Mouse (Mus musculus) brain, adult 10 weeks (tissue): ENCODE results near the gene Tmem203. TPM values are rescaled to one million over a fixed set of nuclear protein-coding genes. Genes with fewer than 3 reads are reported as not detected.

Experiments
- polyA plus RNA-seq: library from polyadenylated mRNA; stranded (reverse); fragments of 350-450 nt; fragmentation: Illumina TruSeq; extraction: RNeasy Lipid Tissue Mini Kit (QIAGEN cat#74804); gene quantifications from one replicate; pipeline ENCODE4 v1.2.3, GENCODE M21; 2015; ENCODE audit warnings: low read depth, low replicate concordance

Gene Tmem203
- polyA plus RNA-seq: 19.6 TPM

DNA sequence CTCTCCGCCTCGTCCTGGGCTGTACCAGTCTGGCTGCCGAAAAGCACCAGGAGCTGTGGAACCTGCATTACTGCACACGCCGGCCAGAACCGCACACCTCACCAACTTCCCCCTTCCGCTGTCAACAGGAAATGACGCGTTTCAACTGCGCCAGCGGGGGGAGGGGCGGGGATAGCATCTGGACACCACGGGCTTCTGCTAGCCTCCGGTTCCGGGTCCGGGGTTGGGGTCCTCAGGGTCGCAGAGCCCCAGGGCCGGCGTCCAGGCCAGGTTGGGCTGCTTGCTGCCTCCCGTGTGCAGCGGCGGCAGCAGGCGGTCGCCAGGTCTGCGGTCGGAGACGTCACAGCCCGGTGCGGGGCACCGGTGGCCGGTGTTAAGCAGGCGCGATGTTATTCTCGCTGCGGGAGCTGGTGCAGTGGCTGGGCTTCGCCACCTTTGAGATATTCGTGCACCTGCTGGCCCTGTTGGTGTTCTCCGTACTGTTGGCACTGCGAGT lies at the start of gene Tmem203:
Gene Tmem203 (plus strand): TSS at position 156 of the 496 bp plus-strand sequence.

DNA sequence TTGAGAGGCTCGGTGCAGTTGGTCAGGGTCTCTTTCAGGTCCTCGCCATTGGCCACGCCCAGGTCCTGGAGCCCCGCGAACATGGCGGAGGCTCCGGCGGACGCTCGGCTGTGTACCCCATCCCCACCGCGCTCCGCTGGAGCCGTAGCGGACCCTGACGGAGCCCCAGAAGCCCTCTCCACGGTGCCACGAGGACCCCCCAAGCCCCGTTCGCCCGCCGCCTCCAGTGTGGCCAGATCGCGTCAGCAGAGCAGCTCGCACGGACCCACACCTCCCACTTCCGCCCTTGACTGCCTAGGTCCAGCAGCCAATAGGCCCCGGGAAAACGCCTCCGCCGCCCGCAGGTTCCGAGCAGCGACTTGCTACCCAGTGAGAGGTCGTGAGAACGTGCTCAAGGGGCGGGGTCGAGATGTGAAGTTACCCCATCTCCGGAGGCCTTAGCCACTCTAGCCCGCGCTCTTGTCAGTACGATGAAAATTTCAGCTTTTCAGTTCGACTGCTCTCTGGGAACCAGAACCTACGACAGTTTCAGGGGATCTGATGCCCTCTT lies 44.0 kb upstream of the Tmem203 start, which contains the start of gene Nelfb:
Gene Nelfb (minus strand): TSS at position 369 of the 550 bp plus-strand sequence.

DNA sequence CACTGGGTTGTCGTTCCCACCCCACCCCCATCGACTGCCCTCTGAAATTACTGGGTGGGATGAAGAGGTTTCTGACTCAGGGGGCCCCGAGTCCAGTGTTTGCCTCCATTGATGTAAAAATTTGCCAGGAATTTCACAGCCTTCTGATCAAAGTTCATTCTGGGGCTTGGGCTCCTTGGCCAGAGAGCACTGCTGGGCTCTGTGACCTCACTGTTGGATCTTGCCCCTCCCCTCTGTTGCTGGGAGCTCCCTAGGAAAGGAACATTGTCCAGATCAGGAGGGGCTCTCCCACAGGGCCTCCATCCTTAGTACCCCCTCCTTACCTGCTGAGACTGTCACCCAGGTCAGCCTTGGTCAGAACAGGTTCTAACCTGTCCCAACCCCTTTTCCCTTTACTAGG lies 40.8 kb upstream of the Tmem203 start, which contains the start of gene Stpg3:
Gene Stpg3 (minus strand): TSS at position 194 of the 400 bp plus-strand sequence.

DNA sequence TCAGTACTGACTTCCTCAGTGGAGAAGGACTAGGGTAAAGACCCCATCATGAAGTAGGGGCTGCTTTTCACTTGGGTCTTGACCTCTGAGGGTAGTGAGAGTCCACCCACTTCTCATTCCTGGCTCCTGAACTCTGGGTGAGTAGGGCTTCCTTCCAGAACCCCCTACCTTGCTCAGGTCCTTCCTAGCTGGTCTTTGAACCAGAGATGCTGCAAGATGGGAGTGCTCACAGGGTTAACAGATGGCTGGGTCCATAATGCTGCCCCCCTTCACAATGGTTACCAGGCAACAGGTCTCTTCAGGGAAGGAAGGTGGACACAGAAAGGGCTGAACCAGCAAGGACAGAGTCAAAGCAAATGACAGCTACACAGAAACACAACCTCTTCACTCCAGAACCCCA lies 36.8 kb upstream of the Tmem203 start, which contains the start of gene Fam166a:
Gene Fam166a (plus strand): TSS at position 301 of the 400 bp plus-strand sequence.

DNA sequence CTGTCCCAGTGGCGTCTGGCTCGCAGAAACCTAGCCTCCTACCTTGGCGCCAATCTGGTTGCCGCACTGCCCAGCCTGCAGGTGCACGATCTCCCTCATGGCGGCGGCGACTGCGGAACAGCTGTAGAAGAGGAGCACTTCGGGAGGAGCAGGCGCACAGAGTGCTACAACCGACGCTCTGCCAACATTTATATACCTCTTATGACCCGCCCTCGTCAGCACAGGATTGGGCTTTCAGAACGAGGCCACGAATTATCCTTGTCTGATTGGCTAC lies 30.8 kb upstream of the Tmem203 start, which contains the start of gene Tubb4b:
Gene Tubb4b (minus strand): TSS at position 211 of the 274 bp plus-strand sequence.

GRCm38 (mm10) chr2:25234050-25234449 lies 21.2 kb upstream of the Tmem203 start, which contains the start of gene Slc34a3:
Gene Slc34a3 (minus strand): TSS chr2:25234364.

DNA sequence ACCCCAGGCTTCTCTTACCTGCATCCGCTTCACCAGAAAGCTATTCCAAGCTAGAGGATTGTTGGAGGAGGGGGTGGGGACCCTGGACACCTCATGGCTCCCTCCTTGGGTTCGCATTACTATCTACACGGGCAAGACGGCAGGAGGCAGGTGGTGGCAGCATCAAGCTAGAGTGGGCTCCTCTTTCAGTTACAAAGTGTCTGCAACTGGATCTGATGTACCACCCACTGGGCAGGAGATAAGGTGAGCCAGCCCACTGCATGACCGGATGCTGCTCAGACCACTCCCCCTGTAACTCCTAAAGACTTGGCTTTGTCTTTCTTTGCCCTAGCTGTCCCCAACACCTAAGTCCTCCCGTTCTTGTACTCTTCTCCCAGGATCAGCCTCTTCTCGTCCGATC lies 18.6 kb upstream of the Tmem203 start, which contains the start of gene Rnf224:
Gene Rnf224 (minus strand): TSS at position 174 of the 400 bp plus-strand sequence.

GRCm38 (mm10) chr2:25242101-25242506 lies 13.1 kb upstream of the Tmem203 start, which contains the start of the genes Rnf208 and Cysrt1:
Gene Rnf208 (plus strand): TSS chr2:25242255.
Gene Cysrt1 (minus strand): TSS chr2:25242452.

GRCm38 (mm10) chr2:25246183-25247072 lies 8.8 kb upstream of the Tmem203 start, which contains the start of gene AL732309.1:
Gene AL732309.1 (minus strand): TSS chr2:25246863.

DNA sequence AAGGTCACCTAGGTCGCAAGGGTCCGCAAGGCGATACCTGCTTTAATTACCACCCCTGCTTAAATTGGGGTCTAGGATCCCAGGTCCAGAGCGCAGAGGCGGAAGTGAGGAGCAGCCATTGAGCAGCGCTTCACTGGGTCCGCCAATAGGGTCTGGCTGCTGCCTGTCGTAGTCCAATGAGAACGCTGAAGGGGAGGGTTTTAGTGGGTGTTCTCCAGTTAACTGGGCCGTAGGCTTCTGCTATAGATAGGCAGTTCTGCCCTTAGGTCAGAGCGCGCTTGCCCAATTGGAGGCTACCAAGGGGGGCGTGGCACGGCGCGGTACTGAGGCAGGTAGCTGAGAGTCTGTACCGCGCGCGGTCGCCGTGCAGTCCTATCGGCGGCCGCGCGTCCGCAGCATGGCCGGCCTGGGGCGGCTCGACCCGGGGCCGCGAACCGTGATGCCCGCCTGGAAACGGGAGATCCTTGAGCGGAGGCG lies 7.1 kb downstream of the Tmem203 start, which contains the start of gene Tprn:
Gene Tprn (plus strand): TSS at position 328 of the 477 bp plus-strand sequence.

DNA sequence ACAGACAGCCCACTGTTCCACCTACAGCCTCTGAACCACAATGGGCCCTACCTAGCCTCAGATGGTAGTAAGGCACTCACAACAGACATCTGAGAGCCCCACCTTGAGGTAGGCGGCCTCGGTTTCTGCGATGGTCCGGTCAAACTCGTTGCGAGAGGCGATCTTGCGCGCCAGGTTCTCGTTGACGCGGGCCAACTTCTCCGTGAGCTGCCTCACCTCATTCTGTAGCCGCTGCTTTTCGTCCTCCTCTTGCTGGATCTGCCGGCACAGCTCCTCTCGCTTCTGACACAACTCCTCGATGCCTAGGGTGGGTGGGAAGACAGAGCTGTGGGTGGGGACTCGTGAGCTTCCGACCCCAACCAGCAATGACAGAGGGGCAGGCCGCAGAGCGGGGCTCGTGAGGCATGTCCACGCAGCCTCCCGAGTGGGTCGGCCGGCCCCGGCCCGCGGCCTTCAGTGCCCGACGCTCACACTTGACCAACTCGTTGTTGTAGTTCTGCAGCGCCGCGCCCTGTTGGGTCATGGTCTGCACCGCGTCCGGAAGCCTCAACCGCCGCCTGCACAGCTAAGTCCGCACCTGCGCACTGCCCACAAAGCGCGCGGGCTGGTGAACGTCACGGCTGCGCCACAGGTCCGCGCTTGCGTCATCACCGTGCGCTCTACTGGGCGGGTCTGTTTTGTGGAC lies 16.7 kb downstream of the Tmem203 start, which contains the start of the genes Ssna1 and Anapc2:
Gene Ssna1 (minus strand): TSS at position 612 of the 685 bp plus-strand sequence.
Gene Anapc2 (plus strand): TSS at position 652 of the 685 bp plus-strand sequence.

DNA sequence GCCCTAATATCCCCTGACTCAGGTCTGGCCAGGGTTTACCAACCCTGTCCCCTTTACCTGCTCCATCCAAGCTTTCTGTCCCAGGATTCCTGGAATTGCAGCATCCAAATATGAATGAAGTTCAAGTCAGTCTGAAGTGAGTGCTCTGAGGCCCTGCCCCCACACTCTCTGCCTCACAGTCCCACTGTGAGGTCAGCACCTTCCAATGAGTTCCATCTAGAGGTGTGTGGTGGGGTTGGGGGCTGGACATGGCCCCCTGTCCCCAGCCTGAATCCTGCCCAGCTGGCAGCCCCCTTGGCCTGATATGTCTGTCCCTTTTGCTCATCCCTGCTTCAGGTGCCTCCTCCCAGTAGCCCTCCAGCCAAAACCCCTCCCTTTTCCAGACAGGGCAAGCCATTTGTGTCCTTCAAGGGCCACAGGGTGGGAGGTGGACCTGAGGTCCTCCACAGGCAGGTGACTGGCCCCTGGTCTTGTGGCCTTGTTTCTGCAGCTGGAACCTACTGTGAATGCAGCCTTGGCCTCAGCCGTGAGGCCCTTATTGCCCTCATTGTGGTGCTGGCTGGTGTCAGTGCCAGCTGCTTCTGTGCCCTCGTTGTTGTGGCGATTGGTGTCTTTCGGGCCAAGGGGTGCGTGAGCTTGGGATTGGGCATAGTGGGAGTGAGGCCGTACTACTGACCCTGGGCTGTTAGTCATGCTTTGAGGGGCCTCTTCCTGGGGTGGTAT lies 32.8 kb downstream of the Tmem203 start, which contains the start of gene Tmem210:
Gene Tmem210 (plus strand): TSS at position 219 of the 723 bp plus-strand sequence.

GRCm38 (mm10) chr2:25289651-25290050 lies 34.4 kb downstream of the Tmem203 start, which contains the start of gene Lrrc26:
Gene Lrrc26 (plus strand): TSS chr2:25289915.

Other genes starting within 250 kb of the Tmem203 start
- gene Nsmf, start 201.1 kb upstream of the Tmem203 start, polyA plus RNA-seq: 429 TPM
- not detected for gene Entpd8, start 175.1 kb upstream of the Tmem203 start, polyA plus RNA-seq
- gene Noxa1, start 160.3 kb upstream of the Tmem203 start, polyA plus RNA-seq: not detected
- 13.6 TPM for gene Nrarp, start 74.7 kb upstream of the Tmem203 start, polyA plus RNA-seq
- gene Tor4a, start 58.6 kb upstream of the Tmem203 start, polyA plus RNA-seq: 2.9 TPM
- gene Nelfb, start 44.0 kb upstream of the Tmem203 start, polyA plus RNA-seq: 47.7 TPM
- not detected for gene Stpg3, start 40.8 kb upstream of the Tmem203 start, polyA plus RNA-seq
- gene Fam166a, start 36.7 kb upstream of the Tmem203 start, polyA plus RNA-seq: not detected
- gene Tubb4b, start 30.7 kb upstream of the Tmem203 start, polyA plus RNA-seq: 563 TPM
- not detected for gene Slc34a3, start 21.1 kb upstream of the Tmem203 start, polyA plus RNA-seq
- gene Rnf224, start 18.7 kb upstream of the Tmem203 start, polyA plus RNA-seq: not detected
- 180 TPM for gene Rnf208, start 13.2 kb upstream of the Tmem203 start, polyA plus RNA-seq
- not detected for gene Cysrt1, start 13.0 kb upstream of the Tmem203 start, polyA plus RNA-seq
- 6.7 TPM for gene AL732309.1, start 8.6 kb upstream of the Tmem203 start, polyA plus RNA-seq
- gene Tprn, start 7.2 kb downstream of the Tmem203 start, polyA plus RNA-seq: 23.4 TPM
- gene Ssna1, start 17.0 kb downstream of the Tmem203 start, polyA plus RNA-seq: 92.1 TPM
- 89.9 TPM for gene Anapc2, start 17.0 kb downstream of the Tmem203 start, polyA plus RNA-seq
- gene Tmem210, start 32.7 kb downstream of the Tmem203 start, polyA plus RNA-seq: not detected
- gene Lrrc26, start 34.5 kb downstream of the Tmem203 start, polyA plus RNA-seq: not detected
- 267 TPM for gene Grin1, start 63.7 kb downstream of the Tmem203 start, polyA plus RNA-seq
- 51.8 TPM for gene Man1b1, start 76.9 kb downstream of the Tmem203 start, polyA plus RNA-seq
- gene Dpp7, start 100.9 kb downstream of the Tmem203 start, polyA plus RNA-seq: 38.1 TPM
- gene Uap1l1, start 110.2 kb downstream of the Tmem203 start, polyA plus RNA-seq: 27.2 TPM
- gene Sapcd2, start 116.9 kb downstream of the Tmem203 start, polyA plus RNA-seq: 2.5 TPM
- gene Entpd2, start 140.4 kb downstream of the Tmem203 start, polyA plus RNA-seq: 11.2 TPM
- gene Npdc1, start 143.9 kb downstream of the Tmem203 start, polyA plus RNA-seq: 274 TPM
- gene Fut7, start 167.8 kb downstream of the Tmem203 start, polyA plus RNA-seq: 1.1 TPM
- 105 TPM for gene Abca2, start 173.3 kb downstream of the Tmem203 start, polyA plus RNA-seq
- not detected for gene Clic3, start 201.4 kb downstream of the Tmem203 start, polyA plus RNA-seq
- 96.2 TPM for gene Paxx, start 205.7 kb downstream of the Tmem203 start, polyA plus RNA-seq
- gene Ptgds, start 214.6 kb downstream of the Tmem203 start, polyA plus RNA-seq: 2,295 TPM
- gene Lcn12, start 238.5 kb downstream of the Tmem203 start, polyA plus RNA-seq: not detected
- gene Fbxw5, start 245.3 kb downstream of the Tmem203 start, polyA plus RNA-seq: 96.2 TPM
- 1.9 TPM for gene C8g, start 246.3 kb downstream of the Tmem203 start, polyA plus RNA-seq